Comparison of ENCODE assay signal across 9 mouse cellular contexts in the genomic region with DNA sequence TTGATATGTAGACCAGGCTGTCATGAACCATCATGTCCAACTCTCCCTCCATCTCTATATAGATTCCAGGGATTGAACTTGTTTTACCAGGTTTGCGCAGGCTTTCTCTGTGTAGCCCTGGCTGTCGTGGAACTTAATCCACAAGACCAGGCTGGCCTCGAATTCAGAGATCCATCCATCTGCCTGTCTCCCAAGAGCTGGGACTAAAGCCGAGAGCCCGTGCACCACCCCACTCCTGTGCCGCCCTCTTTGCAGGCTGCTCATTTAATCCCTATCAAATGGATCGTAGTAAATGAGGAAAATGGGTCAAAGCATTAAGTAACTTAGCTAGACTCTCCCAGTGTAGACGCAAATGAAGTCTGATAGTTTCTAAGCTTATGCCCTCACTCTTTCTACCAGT.
"Had no signal": no experiment of that assay in that cellular context is flagged by ENCODE, and none has a peak within 500 bp of the region (broad histone marks: within the 10 kb centered on the region; RNA-seq: fewer than 3 reads in every experiment).

No protein-coding gene starts in this region.

- H3K9ac ChIP-seq: intestine, embryonic 15.5 days; kidney, embryonic 15.5 days; liver, embryonic 14.5 days; lung, embryonic 15.5 days; midbrain, embryonic 13.5 days; neural tube, embryonic 12.5 days; neural tube, embryonic 15.5 days had no signal

- H3K4me2 ChIP-seq: intestine, embryonic 15.5 days; kidney, embryonic 15.5 days; liver, embryonic 11.5 days; lung, embryonic 15.5 days; midbrain, embryonic 13.5 days; neural tube, embryonic 12.5 days; neural tube, embryonic 15.5 days had no signal

- H3K27ac ChIP-seq: intestine, embryonic 15.5 days; kidney, embryonic 15.5 days; left cerebral cortex, adult 2 months; liver, embryonic 14.5 days; lung, embryonic 15.5 days; midbrain, embryonic 13.5 days; neural tube, embryonic 12.5 days; neural tube, embryonic 15.5 days had no signal

- H3K4me3 ChIP-seq: intestine, embryonic 15.5 days; kidney, embryonic 15.5 days; left cerebral cortex, adult 2 months; lung, embryonic 15.5 days; midbrain, embryonic 13.5 days; neural tube, embryonic 12.5 days; neural tube, embryonic 15.5 days had no signal

- H3K36me3 ChIP-seq: intestine, embryonic 15.5 days; kidney, embryonic 15.5 days; lung, embryonic 15.5 days; midbrain, embryonic 13.5 days; neural tube, embryonic 12.5 days; neural tube, embryonic 15.5 days had no signal

- H3K9me3 ChIP-seq: intestine, embryonic 15.5 days; kidney, embryonic 15.5 days; lung, embryonic 15.5 days; midbrain, embryonic 13.5 days; neural tube, embryonic 12.5 days; neural tube, embryonic 15.5 days had no signal

- ATAC-seq: intestine, embryonic 15.5 days; midbrain, embryonic 13.5 days had no signal

- H3K27me3 ChIP-seq: intestine, embryonic 15.5 days; kidney, embryonic 15.5 days; lung, embryonic 15.5 days; midbrain, embryonic 13.5 days; neural tube, embryonic 12.5 days; neural tube, embryonic 15.5 days had no signal
